Mouse (Mus musculus) frontal cortex, adult 2 months (tissue): ENCODE results near the gene Bex6. TPM values are rescaled to one million over a fixed set of nuclear protein-coding genes. Genes with fewer than 3 reads are reported as not detected.
"Not testable (repeated sequence)": the region's sequence is repeated elsewhere in the genome, so short reads cannot be mapped to it uniquely, and the experiment has no call there.

Source experiments
- DNase-seq, 2 experiments: peaks; one replicate each; pipeline ENCODE4 v3.0.0; 2022; ENCODE audit warnings: low spot score in 1 of 2; ENCODE audit errors: extremely low spot score in 1 of 2
- polyA plus RNA-seq: library from polyadenylated mRNA; depleted of rRNA; stranded (reverse); fragments of >200 nt; gene quantifications from 2 replicates; pipeline ENCODE4 v1.2.3, GENCODE M21; 2012

Bex6 gene
- polyA plus RNA-seq, 1 experiment, result not detected

DNA sequence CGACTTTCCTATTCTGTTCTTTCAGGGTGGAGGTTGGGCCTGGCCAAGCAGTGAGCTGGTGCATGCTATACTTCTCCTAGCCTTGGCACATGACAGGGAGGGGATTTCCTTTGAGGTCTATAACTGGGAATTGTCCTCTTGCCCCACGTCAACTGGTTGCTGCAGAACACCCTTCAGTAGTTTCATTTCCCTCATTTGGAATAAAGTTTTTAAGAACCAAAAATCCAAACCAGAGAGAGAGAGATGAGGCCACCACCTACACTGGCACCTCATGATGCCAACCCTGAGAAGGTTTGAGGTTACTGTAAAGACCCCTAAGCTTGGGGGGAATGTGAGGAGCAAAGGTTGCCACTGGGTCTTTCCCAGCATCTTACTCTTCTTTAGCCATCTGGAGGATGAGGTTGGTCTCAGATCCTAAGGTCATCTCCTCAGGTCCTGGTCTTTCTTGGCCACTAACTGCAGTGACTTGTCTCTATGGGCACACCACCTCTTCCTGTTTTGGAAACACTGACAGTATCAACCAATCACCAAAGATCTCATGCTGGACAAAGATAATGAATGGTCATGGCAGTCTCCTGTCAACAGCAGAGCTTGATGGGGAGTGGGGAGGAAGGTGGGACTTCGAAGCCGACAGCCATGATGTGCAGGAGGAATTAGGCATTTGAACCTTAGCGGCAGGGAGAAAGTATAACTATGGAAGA, 8.4 kb upstream of the Bex6 start:
- DNase-seq, result no peak

DNA sequence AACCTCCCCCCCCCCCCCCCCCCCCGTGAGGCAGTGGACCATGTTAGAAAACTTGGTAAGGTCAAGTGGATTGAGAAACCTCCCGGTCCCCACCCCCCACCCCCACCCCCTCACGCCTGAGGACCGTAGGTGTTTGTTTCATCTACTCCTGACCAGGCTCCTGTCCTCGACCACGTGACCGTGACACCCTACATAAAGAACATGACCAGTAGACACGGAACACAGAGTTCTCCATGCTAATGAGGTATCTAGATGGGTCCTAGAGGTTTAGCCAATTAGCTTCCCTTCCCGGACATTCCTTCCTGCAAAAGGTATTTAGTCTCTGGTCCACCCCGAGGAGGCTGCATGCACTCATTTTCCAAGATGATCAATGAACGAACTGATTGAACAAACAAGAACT, 6.2 kb upstream of the Bex6 start:
- DNase-seq, result no peak

DNA sequence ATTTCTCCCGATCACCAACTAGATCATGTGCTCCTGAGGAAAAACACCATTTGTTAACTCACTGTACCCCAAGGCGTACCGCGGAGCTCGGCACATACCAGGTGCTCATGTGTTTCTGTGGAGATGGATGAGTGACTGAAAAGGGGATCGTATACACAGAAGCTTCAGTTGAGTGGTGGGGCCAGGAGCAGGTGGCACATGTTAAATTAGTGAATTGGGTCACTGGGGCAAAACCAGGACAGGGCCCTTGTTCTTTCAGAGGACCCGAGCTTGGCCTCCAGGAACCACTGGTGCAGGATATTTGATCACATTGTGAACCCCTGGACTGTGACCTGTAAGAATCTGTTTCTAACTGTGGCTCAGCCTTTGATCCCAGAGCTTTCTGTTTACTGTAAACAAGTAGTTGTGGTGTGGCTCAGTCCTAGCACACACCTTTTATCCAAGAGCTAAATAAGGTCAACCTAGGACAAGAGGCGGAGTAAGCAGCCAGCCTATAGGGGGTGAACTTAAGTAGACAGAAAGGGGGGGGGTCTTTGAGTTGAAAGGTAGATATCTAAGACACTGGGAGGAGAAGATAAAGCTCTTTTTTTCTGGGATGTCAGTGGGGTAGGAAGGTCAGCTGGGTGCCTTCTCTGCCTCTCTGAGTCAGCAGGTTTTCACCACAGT, 5.2 kb upstream of the Bex6 start:
- DNase-seq, result no peak

DNA sequence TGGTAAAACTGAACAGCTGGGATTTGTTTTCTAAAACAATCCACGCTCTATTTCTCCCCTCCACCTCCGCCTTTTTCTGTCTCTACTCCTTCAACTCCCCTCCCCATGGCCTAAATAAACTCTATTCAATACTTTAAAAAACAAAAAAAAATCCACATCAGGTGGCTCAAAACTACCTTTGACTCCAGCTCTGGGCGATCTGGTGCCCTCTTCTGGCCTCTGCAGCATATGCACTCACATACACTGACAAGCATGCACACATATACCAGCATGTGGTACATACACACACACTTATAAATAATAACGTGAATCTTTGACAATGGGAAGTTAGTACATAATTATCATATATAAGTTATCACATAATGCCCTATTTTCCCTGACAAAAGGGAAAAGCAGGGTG, 4.6 kb upstream of the Bex6 start:
- no peak for DNase-seq

GRCm38 (mm10) chr16:32176896-32177686, 2.5 kb upstream of the Bex6 start:
- no peak for DNase-seq

DNA sequence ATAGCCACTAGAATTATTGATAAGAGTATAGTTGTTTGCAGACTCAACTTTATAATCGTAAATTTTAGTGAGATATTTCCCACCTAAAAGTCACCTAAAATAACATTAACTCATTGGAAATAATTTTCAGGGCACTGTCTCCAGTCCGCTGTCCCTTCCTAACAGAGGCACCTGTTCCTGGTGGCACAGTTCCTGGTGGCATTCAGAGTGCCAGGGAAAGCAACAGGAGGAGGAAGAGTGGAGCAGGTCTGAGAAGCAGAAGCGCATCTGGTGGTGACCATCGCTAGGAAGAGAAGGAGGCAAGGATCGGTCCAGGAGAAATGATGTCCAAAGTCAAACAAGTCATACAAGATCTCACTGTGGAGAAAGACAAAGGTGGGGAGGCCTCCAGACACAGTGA, 6.4 kb downstream of the Bex6 start:
- DNase-seq, result no peak

DNA sequence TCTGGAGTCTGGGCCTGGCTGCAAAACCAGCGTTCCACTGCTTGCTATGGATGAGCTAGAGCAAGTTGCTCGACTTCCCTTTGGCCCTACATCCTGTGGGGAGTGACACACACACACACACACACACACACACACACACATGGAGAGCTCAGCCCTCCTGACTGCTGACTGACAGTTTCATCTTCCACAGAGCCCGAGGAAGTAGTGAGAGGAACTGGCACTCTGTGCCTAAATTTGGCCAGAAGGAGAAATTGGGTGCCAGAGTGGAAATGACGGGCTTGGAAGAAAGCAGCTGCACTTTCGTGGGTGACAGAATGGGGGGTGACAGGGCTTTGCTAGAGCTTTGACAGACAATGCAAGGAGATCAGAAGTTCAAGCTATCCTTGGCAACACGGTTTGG, 9.5 kb downstream of the Bex6 start:
- peak in 1 of 2 experiments; percentile 35 for DNase-seq

- peak in 1 of 2 experiments; percentile 11 for DNase-seq
Measured at GRCm38 (mm10) chr16:32190011-32190441, 10.4 kb downstream of the Bex6 start.

DNA sequence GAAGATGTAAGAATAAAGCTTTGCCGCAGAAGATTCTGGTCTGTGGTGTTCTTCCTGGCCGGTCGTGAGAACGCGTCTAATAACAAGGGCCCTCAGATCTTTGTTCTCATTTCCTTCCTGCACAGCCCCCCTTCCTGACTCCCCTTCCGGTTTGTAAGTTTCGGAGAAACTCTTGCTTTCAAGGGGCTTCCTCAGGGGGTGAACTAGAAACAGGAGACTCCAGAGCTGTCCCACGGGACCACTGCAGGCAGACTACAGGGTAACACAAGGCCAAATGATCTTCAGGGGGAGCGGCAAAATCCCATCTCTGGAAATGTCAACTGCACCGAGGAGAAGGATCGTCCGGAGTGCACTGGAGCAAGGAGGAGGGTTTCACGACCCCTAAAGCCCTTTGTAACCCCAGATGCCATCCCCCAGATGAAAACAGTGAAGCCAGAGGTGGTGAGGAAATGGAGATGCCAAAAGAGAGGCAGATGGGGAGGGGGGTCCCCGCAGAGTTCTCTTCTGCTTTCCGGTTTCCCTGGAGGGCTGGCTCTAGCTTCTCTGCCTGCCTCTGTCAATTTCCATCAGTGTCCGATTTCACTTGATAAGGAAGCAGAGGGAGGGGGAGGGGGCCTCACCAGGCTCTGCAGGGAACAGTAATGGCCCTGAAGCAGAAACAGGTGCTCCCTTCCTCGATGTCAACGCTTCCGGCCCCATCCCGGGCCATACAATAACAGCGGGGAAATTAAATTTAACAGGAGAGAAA, 20.8 kb downstream of the Bex6 start:
- no peak for DNase-seq

DNA sequence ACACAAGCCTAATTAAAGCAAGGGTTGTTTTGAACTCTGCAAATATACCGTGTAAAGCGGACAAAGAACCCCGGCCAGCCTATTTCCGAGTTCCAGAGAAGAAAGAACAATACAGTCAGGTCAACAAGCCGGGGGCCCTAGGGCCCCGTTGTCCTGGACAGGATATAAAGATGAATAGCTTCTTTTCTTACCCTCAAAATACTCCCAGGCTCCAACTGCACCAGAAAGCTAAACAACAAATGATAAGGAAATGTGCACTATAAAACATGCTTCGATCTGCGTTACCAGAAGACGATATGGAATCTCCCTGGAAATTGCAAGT, 21.3 kb downstream of the Bex6 start:
- DNase-seq, result no peak

DNA sequence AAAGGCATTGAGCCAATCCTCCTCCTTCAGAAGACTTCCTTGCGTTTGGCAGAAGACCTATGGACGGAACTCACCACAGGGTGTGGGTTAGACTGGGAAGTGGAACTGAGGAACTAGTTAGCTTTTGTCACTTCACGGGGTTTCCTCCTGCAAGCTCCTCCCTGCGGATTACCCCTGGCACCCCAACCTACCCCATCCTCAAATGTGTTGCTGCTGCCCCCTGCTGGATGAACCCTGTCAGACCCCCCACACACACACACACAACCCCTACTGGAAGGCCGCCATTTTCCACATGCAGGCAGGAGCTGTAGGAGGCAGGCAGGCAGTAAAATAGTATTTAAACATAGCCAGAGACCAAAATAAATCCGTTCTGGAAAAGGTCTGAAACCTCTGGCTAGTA, 23.1 kb downstream of the Bex6 start:
- peak in 1 of 2 experiments; percentile 53 for DNase-seq

DNA sequence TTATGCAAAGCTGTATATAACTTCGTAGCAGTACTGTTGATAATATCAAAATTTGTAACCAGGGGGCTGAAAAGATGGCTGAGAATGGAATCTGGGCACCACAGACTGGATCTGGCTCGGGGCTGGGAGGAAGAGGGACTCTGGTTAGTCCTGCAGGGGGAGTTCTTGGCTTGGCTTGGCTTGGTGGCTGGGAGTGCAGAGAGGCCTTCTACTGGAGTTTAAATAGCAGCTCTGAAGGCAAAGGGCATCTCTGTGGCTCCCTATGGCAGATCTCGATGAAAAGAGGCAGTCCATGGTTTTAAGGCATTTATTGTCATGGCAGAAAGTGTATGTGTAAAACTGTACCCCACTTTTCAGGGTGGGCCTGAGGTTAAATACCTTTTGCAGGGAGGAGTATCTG, 25.3 kb downstream of the Bex6 start:
- DNase-seq, result no peak

- peak in 1 of 2 experiments; percentile 27 for DNase-seq
Measured at GRCm38 (mm10) chr16:32214156-32214555, 34.5 kb downstream of the Bex6 start.

DNA sequence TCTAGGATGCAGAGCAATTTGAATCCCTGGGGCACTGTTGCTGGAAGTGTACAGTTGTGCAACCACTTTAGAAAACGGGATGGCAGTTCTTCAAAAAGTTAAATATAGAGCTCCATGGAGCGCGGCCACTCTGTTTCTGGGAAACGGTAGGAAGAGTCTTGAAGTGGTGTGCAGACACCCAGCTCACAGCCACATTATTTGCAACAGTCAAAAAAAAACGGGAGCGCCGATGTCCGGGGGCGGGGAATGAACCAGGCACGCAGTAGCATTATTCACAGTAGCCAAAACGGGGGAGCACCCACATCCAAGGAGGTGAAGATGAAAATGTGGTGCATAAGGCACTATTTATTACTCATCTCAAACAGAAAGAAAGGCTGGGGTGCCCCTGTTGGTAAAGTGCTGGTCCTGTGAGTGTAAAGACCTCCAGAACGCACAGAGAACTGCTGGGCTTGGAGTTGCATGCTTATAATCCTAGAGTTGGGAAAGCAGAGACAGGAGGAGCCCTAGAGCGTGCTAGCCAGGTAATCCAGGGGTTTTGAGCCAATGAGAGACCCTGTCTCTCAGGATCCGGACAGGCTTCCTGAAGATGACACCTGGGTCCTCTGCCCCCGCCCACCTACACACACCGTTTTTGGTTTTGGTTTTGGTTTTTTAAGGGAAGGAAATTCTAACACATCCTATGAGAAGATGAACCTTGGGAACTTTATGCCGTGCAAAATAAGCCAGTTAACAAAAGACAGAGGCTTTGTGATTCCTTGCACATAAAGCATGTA, 35.4 kb downstream of the Bex6 start:
- peak; percentile 48 to 71 for DNase-seq

DNA sequence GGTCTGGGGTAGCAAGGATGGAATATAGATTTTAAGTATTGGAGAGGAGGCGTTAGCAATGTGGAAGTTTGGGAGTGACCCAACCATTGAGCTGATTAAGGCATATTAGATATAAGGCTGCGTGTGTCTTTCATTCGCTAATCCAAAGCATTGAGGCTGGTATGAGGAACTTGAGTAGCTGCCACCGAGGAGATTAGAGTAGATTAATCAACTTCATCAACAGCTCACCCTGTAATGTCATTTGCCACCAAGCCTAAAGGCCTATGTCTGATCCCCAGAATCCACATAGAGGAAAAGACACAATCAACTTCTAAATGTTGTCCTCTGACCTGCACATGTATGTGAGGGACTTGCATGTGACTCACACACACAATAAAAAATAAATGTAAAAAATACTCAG, 42.2 kb downstream of the Bex6 start:
- no peak for DNase-seq

GRCm38 (mm10) chr16:32222399-32222798, 42.8 kb downstream of the Bex6 start:
- no peak for DNase-seq

- not testable (repeated sequence) for DNase-seq
Measured at GRCm38 (mm10) chr16:32232050-32232449, 52.4 kb downstream of the Bex6 start.
